Mouse (Mus musculus) ES-E14 (cell line): Measurements from ENCODE around the gene Top2a.

Experiments used
- MAFK ChIP-seq: IDR thresholded peaks from 2 replicates; pipeline ENCODE4 v1.6.1; 2014; ENCODE audit warnings: mild to moderate bottlenecking, low read depth, low read length, inconsistent platforms; ENCODE audit not compliant: insufficient read depth
- ZC3H11A ChIP-seq: IDR thresholded peaks from 2 replicates; pipeline ENCODE4 v1.6.1; 2012; ENCODE audit warnings: low read depth, mild to moderate bottlenecking, inconsistent platforms, low read length, borderline replicate concordance
- ZNF384 ChIP-seq: IDR thresholded peaks from 2 replicates; pipeline ENCODE4 v1.6.1; 2012; ENCODE audit warnings: low read depth, low read length, inconsistent platforms

GRCm38 (mm10) chr11:98964201-98964615 is 59.8 kb downstream of the Top2a start:
- TF ChIP-seq ZNF384, result no peak
- no peak for TF ChIP-seq ZC3H11A
- no peak for TF ChIP-seq MAFK
